Mouse (Mus musculus): ENCODE results near the gene Aldh3a1.
A peak's percentile ranks its signal among the peaks of the same experiment; 100 is the strongest.

Aldh3a1 gene

GRCm38 (mm10) chr11:61252807-61253206 lies 45.5 kb downstream of the Aldh3a1 start:
- DNase-seq: no peak

- DNase-seq: no peak
Observed at GRCm38 (mm10) chr11:61259106-61259505, 51.8 kb downstream of the Aldh3a1 start.

GRCm38 (mm10) chr11:61262516-61262915 lies 55.2 kb downstream of the Aldh3a1 start:
- DNase-seq: no peak

DNA sequence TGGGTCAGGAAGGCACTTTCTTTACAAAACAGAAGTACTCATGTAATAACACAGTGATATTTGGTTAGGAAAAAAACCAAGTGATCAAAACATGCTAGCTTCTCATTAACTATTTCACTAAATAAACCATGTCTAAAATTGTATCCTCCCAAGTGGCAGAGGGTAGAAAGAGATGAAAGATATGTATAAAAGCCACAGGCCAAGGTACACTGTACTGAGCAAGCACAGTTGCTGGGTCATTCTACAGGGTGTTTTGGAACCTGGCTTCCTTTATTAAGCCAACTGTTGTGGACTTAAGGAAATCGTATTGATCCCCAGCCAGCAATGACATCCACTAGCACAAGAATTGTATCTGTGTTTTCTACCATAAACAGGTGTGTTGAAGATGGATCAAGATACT lies 56.5 kb downstream of the Aldh3a1 start:
- no peak for DNase-seq

DNA sequence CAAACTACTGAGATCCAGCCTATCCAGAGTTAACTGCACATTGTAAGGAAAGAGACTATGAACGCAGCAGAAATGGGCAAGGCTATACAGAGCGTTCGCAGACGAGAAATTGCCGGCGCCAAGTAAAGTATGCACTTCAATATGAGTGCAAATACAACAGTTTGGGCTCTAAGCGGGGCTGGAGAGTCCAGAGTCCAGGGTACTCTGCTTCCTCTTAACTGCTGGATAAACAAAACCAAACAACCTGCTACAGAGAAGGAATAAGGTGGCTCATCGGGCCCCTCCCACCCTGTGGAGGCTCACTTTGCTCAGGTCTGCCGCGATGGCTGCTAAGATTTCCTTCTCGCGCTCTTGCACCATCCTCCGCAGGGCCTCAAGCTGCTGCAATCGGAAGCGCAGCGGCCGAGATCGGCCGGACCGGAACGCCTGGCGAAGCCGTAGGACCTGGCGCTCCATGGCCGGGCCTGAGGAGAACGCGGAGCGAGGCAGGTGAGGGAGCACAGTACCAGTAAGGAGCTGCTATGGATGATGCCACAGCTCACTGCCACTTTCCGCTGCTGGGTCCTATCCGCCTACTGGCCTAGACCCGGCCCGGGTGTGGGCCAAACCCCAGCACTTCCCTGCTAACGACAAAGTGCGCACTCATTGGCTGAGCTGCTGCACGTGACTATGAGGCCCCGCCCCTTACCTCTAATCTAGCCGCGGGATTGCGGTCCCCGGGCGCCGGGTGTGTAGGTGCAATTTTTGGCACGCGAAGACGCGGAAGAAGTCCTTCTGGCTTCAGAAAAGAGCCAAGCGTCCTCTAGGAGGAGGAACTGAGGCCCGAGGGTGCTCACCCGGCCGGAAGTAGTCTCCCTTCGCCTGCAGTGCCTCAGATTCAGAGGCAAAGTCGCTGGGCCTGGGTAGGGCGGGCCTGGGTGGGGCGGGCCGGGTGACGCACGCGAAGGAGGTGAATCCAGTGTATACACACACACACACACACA lies 59.5 kb downstream of the Aldh3a1 start, which contains the start of gene Aldh3a2:
Gene Aldh3a2 (minus strand): TSS at position 914 of the 983 bp plus-strand sequence.
- peak; percentile 97 to 98 for DNase-seq
